Mouse (Mus musculus) neural tube, embryonic 15.5 days (tissue): ENCODE data around the gene Selenof. TPM values are rescaled to one million over a fixed set of nuclear protein-coding genes. Genes with fewer than 3 reads are reported as not detected.

Experiments
- polyA plus RNA-seq: library from polyadenylated mRNA; unstranded; fragments of >200 nt; fragmentation: Nextera tagmentation; extraction: Ambion mirVana; gene quantifications from 2 replicates; pipeline ENCODE4 v1.2.1, GENCODE M21; 2015

The Selenof gene
- polyA plus RNA-seq, 1 experiment from 2014 or later = 598 TPM

Other genes with a start within 250 kb of the Selenof start
- 13.6 and 14.4 TPM in 2 replicates for gene Hs2st1, start 123 bp upstream of the Selenof start, polyA plus RNA-seq
- 114 TPM in 2 replicates for gene Sh3glb1, start 150.0 kb downstream of the Selenof start, polyA plus RNA-seq
- gene Clca3a1, start 190.7 kb downstream of the Selenof start, polyA plus RNA-seq = 0.27 and 0.79 TPM in 2 replicates
- 0.13 and 1.00 TPM in 2 replicates for gene Clca3a2, start 249.2 kb downstream of the Selenof start, polyA plus RNA-seq